7 mouse cellular contexts compared by ENCODE assay signal in genomic region chr9:31281011-31281662, GRCm38 (mm10). TPM values are rescaled to one million over a fixed set of nuclear protein-coding genes. Genes with fewer than 3 reads are reported as not detected.
A peak's percentile ranks its signal among the peaks of the same experiment; 100 is the strongest.
DNase-seq lines count a peak whose midpoint lies in the region; ATAC-seq and TF ChIP-seq lines count a peak whose summit lies in the region.

No protein-coding gene starts in this region.

- peaks cover 0 to 5% of the 10 kb centered on the region in 2 experiments for H3K36me3 ChIP-seq in CH12.LX (replicated peaks in 1 of 2; ENCODE audit: control insufficient read depth in 1 of 2, insufficient read depth in 1 of 2, low read length in 1 of 2)
- H3K36me3 ChIP-seq in embryonic facial prominence, embryonic 10.5 days (replicated peaks): peaks cover 10% of the 10 kb centered on the region
- H3K36me3 ChIP-seq in heart, embryonic 12.5 days: peaks cover 5% of the 10 kb centered on the region; the same call in 1 of the 2 replicates
- H3K36me3 ChIP-seq in kidney, postnatal 0 days (ENCODE audit: insufficient read depth, low read length): no peaks in the 10 kb centered on the region

- TF ChIP-seq CTCF in CH12.LX (conservative IDR thresholded peaks at IDR 0.05 in 1 of 2, IDR thresholded peaks at IDR 0.05 in 1 of 2; ENCODE audit: low read depth in 2 of 2, low read length in 2 of 2) (no peak), Patski (IDR thresholded peaks at IDR 0.05) (no peak)
- TF ChIP-seq CTCF in kidney, postnatal 0 days (IDR thresholded peaks at IDR 0.05; ENCODE audit: low read depth): no peak

- TF ChIP-seq POLR2A in CH12.LX (IDR thresholded peaks at IDR 0.05; ENCODE audit: low read depth, low read length): no peak; the same call in 1 of the 2 replicates

- H3K27ac ChIP-seq in CH12.LX (ENCODE audit: insufficient read depth, low read depth): peak overlapping the region; percentile 65
- H3K27ac ChIP-seq in embryonic facial prominence, embryonic 10.5 days (replicated peaks): peak overlapping the region; percentile 100
- H3K27ac ChIP-seq in heart, embryonic 12.5 days (ENCODE audit: poor library complexity, severe bottlenecking): peak overlapping the region; percentile 96
- H3K27ac ChIP-seq in kidney, postnatal 0 days: peak overlapping the region; percentile 97

- no peaks in the 10 kb centered on the region for H3K79me2 ChIP-seq in CH12.LX (replicated peaks; ENCODE audit: control insufficient read depth, extremely low read depth, insufficient read depth, poor library complexity, severe bottlenecking)

- peaks cover 0 to 34% of the 10 kb centered on the region in 2 experiments; a peak in 2 of 4 replicates for H3K4me1 ChIP-seq in CH12.LX (ENCODE audit: control insufficient read depth in 1 of 2, insufficient read depth in 2 of 2)
- peaks cover 28% of the 10 kb centered on the region for H3K4me1 ChIP-seq in embryonic facial prominence, embryonic 10.5 days
- H3K4me1 ChIP-seq in heart, embryonic 12.5 days (replicated peaks): peaks cover 12% of the 10 kb centered on the region
- H3K4me1 ChIP-seq in kidney, postnatal 0 days (replicated peaks; ENCODE audit: insufficient read depth, low read length): peaks cover 16% of the 10 kb centered on the region

- TF ChIP-seq RAD21 in CH12.LX (IDR thresholded peaks at IDR 0.05; ENCODE audit: low read depth, low read length): no peak

- peak overlapping the region; percentile 79 to 86 (median 82) for H3K4me3 ChIP-seq in CH12.LX (replicated peaks in 1 of 3; ENCODE audit: low read depth in 2 of 3, low read length in 2 of 3, poor library complexity in 1 of 3)
- H3K4me3 ChIP-seq in embryonic facial prominence, embryonic 10.5 days: peak overlapping the region; percentile 90
- peak overlapping the region; percentile 76 for H3K4me3 ChIP-seq in heart, embryonic 12.5 days
- H3K4me3 ChIP-seq in kidney, postnatal 0 days (replicated peaks; ENCODE audit: low read depth, low read length): peak overlapping the region; percentile 75

- H3K4me2 ChIP-seq in CH12.LX (ENCODE audit: insufficient read depth, low read depth, poor library complexity, severe bottlenecking): peak overlapping the region; percentile 94
- H3K4me2 ChIP-seq in heart, embryonic 12.5 days: peak overlapping the region; percentile 74
- peak overlapping the region; percentile 70 for H3K4me2 ChIP-seq in kidney, postnatal 0 days (ENCODE audit: low read length)

- no peaks in the 10 kb centered on the region for H3K9me3 ChIP-seq in CH12.LX (replicated peaks; ENCODE audit: low read length)
- H3K9me3 ChIP-seq in embryonic facial prominence, embryonic 10.5 days: no peaks in the 10 kb centered on the region
- H3K9me3 ChIP-seq in heart, embryonic 12.5 days (replicated peaks): peaks cover 4% of the 10 kb centered on the region; the same call in 1 of the 2 replicates
- H3K9me3 ChIP-seq in kidney, postnatal 0 days (replicated peaks; ENCODE audit: low read length): no peaks in the 10 kb centered on the region

- CTCF ChIA-PET in Patski (lab: Charles Lee): no interaction called here

- dilution Hi-C loops in CH12.LX (cut with MboI; ENCODE audit: extremely low pct_ligation_motif_present, extremely low pct_unique_long_range_greater_than_20kb, low sequenced_read_pairs): no loop called here

- peak overlapping the region; percentile 75 for H3K9ac ChIP-seq in CH12.LX (ENCODE audit: insufficient read depth, low read depth)
- peak overlapping the region; percentile 92 for H3K9ac ChIP-seq in heart, embryonic 12.5 days
- H3K9ac ChIP-seq in kidney, postnatal 0 days (ENCODE audit: low read depth, low read length): peak overlapping the region; percentile 89

- DNase-seq in CH12.LX (ENCODE audit: extremely low read depth) (peak; percentile 42), Patski (ENCODE audit: low read depth, low spot score) (no peak)
- DNase-seq in embryonic facial prominence, embryonic 10.5 days (ENCODE audit: low spot score): no peak
- peak; percentile 84 for DNase-seq in kidney, postnatal 0 days (ENCODE audit: low spot score)
- peak; percentile 80 for DNase-seq in lung, postnatal 14 days
- peak; percentile 75 for DNase-seq in right cerebral cortex, postnatal 4 days

- peak; percentile 48 for ATAC-seq in Patski
- ATAC-seq in heart, embryonic 12.5 days (ENCODE audit: insufficient number of reproducible peaks, low FRiP score): peak; percentile 84
- peak; percentile 79 for ATAC-seq in kidney, postnatal 0 days (replicated peaks; ENCODE audit: low FRiP score, low read depth)

- H3K27me3 ChIP-seq in CH12.LX (replicated peaks): no peaks in the 10 kb centered on the region
- no peaks in the 10 kb centered on the region for H3K27me3 ChIP-seq in Patski
- no peaks in the 10 kb centered on the region for H3K27me3 ChIP-seq in embryonic facial prominence, embryonic 10.5 days (replicated peaks; ENCODE audit: low read depth, poor library complexity, severe bottlenecking)
- H3K27me3 ChIP-seq in heart, embryonic 12.5 days (replicated peaks): no peaks in the 10 kb centered on the region
- no peaks in the 10 kb centered on the region for H3K27me3 ChIP-seq in kidney, postnatal 0 days (ENCODE audit: insufficient read depth, low read length)

- under 1% methylated on average over 63 of the region's 63 CpGs for WGBS in embryonic facial prominence, embryonic 10.5 days
- under 1% methylated on average over 63 of the region's 63 CpGs for WGBS in heart, embryonic 12.5 days
- WGBS in kidney, postnatal 0 days: under 1% methylated on average over 40 of the region's 63 CpGs

- POLR2A ChIA-PET in Patski (lab: Charles Lee): interaction anchor here (0.6 to 2.7 kb wide), 2 partner anchors 9 to 70 kb away, joined by 3 to 12 read pairs; partner anchors contain the start of gene Aplp2

- no peak for TF ChIP-seq EP300 in CH12.LX (IDR thresholded peaks at IDR 0.05; ENCODE audit: low read length)

- in situ Hi-C loops in CH12.LX (cut with MboI; ENCODE audit: low pct_ligation_motif_present, low pct_unique_long_range_greater_than_20kb, low sequenced_read_pairs): no loop called here
- in situ Hi-C loops in Patski (cut with MboI; ENCODE audit: low pct_unique_long_range_greater_than_20kb): loop anchor here (5.0 kb wide), 1 partner anchor 64 kb away; no protein-coding TSS in a partner anchor

TF ChIP-seq in CH12.LX, 34 proteins besides CTCF, POLR2A, EP300 and RAD21:
- TF ChIP-seq SIN3A (IDR thresholded peaks at IDR 0.05; ENCODE audit: low read length): peak; percentile 10; the same call in 1 of the 2 replicates
- TF ChIP-seq MXI1 (IDR thresholded peaks at IDR 0.05; ENCODE audit: low read depth, low read length): no peak; the same call in 1 of the 2 replicates
- 0 out of 2 replicates have a peak, but pooled peaks have one; percentile 5 for TF ChIP-seq IRF4 (IDR thresholded peaks at IDR 0.05; ENCODE audit: low read depth, low read length)
- peak; percentile 19; the same call in 1 of the 2 replicates for TF ChIP-seq NELFE (IDR thresholded peaks at IDR 0.05; ENCODE audit: low read depth, low read length)
- TF ChIP-seq RCOR1 (conservative IDR thresholded peaks at IDR 0.05; ENCODE audit: low read depth, low read length): no peak
- TF ChIP-seq TBP (conservative IDR thresholded peaks at IDR 0.05; ENCODE audit: low read depth, low read length): 0 out of 2 replicates have a peak, but pooled peaks have one; percentile 27
- TF ChIP-seq NRF1 (IDR thresholded peaks at IDR 0.05; ENCODE audit: low read depth, low read length): no peak
- TF ChIP-seq TCF12 (IDR thresholded peaks at IDR 0.05; ENCODE audit: low read depth, low read length): 0 out of 2 replicates have a peak, but pooled peaks have one; percentile 35
- no peak for TF ChIP-seq USF1 (IDR thresholded peaks at IDR 0.05; ENCODE audit: low read depth, low read length)

RNA-seq across cellular contexts. Expression of gene Prdm10, which starts 0.8 kb away (rescaled TPM):
- total RNA-seq in CH12.LX (2012; rRNA removed) (4.5 TPM in 2 replicates), CH12.LX (2014; rRNA removed) (3.9 and 4.7 TPM in 2 replicates)
- polyA plus RNA-seq in CH12.LX (2012; ENCODE audit: insufficient read length, low read depth) (5.2 and 6.7 TPM in 2 replicates), Patski (2021) (9.0 TPM)
- 8.1 and 8.3 TPM in 2 replicates for polyA plus RNA-seq in embryonic facial prominence, embryonic 10.5 days (2016; fragmentation: Nextera tagmentation; extraction: Ambion mirVana)
- polyA plus RNA-seq in heart, embryonic 12.5 days (2016; fragmentation: Nextera tagmentation; extraction: Ambion mirVana): 5.4 and 5.7 TPM in 2 replicates
- 1.9 TPM in 2 replicates for polyA plus RNA-seq in kidney, postnatal 0 days (2015; fragmentation: Nextera tagmentation; extraction: Ambion mirVana)

Comparison
In these comparisons a context has a peak if more than half of its experiments do, and no peak if none do; other contexts are left out.
1. DNase-seq: peak in CH12.LX (single experiment), kidney, postnatal 0 days (single experiment), lung, postnatal 14 days (single experiment) and right cerebral cortex, postnatal 4 days (single experiment); none in Patski (single experiment) and embryonic facial prominence, embryonic 10.5 days (single experiment).
2. Peak in every context shown above with its lines, with median percentiles within 50 percentile points of each other: H3K27ac ChIP-seq, H3K4me2 ChIP-seq, H3K4me3 ChIP-seq, H3K9ac ChIP-seq and ATAC-seq.